Mouse (Mus musculus): ENCODE measurements around the gene Gm16181.

DNA sequence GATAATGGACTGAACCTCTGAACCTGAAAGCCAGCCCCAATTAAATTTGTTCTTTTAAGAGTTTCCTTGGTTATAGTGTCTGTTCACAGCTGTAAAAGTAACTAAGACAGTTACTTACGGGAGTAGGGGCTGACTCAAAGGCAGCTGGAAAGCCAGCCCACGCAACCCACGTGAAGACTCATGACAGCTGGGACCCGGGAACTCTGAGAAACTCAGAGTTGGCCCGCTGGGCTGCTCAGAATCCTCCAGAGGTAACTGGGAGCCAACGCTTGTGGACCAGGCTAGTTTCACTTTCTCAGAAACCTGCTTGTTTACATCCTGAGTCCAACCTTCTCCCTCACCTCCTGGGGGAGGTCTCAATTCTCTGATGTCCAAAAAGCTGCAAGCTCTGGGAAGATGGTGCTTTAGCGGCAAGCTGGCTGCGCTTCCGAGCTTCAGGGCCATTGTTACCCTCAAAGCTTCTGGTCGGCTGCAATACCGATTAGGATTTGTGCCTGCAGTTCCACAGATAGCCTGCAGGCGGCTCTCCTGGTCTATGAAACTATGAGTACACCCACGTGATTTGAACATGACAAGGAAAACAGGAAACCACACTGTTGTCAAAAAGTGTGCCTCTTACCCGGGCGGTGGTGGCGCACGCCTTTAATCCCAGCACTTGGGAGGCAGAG is 37.3 kb downstream of the Gm16181 start:
- peak; percentile 72; the same call in 1 of the 2 replicates for TF ChIP-seq CTCF (IDR thresholded peaks at IDR 0.05; ENCODE audit: control insufficient read depth, insufficient read depth, insufficient replicate concordance, low read depth, low read length)
- no peak for TF ChIP-seq POLR2A (IDR thresholded peaks at IDR 0.05; ENCODE audit: control insufficient read depth, low read depth, low read length)

Measured in testis, adult 2 months (tissue).